Mouse (Mus musculus) ZHBTc4 (cell line): Measurements from ENCODE around the gene Il11ra1.
"Not testable (repeated sequence)": the region's sequence is repeated elsewhere in the genome, so short reads cannot be mapped to it uniquely, and the experiment has no call there.

ENCODE experiments used
- DNase-seq: peaks from one replicate; pipeline ENCODE4 v3.0.0-alpha.2; 2011; ENCODE audit warnings: low read depth, low spot score

Il11ra1 gene

DNA sequence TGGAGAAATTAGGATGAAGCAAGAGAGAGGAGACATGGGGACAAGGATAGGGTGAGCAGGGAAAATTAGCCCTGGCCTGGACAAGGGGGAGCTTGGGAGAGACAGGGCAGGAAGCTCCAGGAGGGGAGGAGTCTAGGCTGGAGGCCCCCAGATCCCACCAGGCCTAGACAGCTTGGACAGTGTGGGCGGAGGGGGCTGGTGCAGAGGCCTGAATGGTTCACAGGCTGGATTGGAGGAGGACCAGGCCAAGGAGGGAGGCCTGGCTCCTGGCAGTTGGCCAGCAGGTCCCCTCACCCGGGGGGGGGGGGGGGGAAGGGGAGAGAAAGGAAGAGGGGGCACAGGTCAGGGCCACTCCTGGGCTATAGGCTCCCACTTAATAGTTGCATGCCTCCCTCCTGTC lies 20.5 kb upstream of the Il11ra1 start:
- DNase-seq, result no peak

DNA sequence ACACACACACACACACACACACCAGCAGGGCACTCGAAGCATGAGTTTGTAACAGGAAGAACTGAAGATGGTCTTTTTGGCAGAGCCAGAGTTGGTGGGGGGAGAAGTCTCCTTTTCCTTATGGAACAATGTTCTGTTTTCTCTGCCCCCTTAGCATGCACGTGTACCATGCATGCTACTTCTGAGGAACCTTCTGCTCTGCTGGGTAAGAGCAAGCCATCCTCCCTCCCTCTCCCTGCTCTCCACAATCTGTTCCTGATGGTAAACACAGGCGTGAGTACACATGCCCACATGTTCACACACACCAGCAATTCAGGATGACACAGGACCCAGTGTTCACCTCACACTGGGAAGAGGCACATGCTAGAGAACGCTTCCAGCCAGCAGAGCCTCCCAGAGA lies 18.6 kb upstream of the Il11ra1 start:
- no peak for DNase-seq

- no peak for DNase-seq
Observed at GRCm38 (mm10) chr4:41681947-41682346, 17.8 kb upstream of the Il11ra1 start.

DNA sequence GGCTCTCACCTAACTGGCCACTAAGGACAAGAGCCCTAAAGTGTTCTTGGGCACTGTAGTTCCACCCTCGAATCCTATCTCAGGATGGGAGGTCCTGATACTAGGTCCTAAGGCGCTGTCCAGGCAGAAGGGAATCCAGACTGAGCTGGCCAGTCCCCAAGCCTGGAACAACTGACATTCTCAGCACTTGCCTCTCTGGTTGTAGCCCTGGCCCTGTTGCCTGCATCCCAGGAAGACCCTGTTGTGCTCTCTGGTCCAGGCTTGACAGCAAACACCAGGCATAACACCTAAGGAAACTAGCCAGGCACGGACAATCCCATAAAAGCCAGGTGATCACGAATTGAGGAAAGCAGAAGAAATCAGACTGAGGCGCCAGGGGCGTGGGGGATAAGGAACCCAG lies 17.0 kb upstream of the Il11ra1 start:
- DNase-seq, result no peak

DNA sequence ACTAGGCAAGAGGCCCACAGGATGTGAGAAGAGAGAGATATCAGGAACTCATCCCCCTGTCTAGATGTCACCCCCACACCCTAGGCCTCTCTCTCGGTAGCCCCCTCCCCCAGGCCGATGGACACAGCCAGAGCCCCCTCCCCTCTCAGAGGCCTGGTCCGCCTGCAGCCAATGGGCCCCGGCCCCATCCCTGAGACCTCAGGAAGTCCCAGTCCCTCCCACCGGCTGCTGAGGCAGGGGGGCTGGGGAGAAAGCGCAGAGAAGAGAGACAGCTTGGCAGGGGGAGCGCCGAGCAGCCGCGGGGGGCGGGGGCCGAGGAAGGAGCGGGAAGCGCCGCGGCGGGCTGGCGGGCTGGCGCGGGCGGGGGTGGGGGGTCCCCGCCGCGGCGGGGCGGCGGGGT lies 16.5 kb upstream of the Il11ra1 start:
- not testable (repeated sequence) for DNase-seq

GRCm38 (mm10) chr4:41684131-41684930 lies 15.5 kb upstream of the Il11ra1 start:
- DNase-seq, result not testable (repeated sequence)

DNA sequence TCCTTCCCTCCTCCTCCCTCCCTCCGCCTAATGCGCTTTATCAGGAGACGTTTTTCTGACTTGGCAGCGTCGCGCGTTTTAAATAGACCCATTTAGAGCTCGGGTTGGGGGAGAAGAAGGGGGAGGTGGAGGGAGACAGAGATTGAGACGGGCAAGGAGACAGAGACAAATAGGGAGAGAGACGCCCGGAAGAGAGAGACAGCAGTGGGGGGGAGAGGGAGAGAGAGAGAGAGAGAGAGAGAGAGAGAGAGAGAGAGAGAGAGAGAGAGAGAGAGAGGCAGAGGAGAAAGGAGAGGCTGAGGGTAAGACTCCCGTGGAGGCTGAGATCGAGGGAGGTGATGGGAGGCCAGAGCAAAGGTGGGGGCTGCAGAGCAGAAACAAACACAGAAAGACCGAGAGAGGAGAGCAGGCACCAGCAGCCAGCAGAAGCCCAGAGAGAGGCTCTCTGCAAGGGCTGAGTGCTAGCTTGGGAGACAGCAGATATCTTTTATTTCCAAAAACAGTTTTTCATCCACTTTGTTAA lies 14.8 kb upstream of the Il11ra1 start:
- not testable (repeated sequence) for DNase-seq

DNA sequence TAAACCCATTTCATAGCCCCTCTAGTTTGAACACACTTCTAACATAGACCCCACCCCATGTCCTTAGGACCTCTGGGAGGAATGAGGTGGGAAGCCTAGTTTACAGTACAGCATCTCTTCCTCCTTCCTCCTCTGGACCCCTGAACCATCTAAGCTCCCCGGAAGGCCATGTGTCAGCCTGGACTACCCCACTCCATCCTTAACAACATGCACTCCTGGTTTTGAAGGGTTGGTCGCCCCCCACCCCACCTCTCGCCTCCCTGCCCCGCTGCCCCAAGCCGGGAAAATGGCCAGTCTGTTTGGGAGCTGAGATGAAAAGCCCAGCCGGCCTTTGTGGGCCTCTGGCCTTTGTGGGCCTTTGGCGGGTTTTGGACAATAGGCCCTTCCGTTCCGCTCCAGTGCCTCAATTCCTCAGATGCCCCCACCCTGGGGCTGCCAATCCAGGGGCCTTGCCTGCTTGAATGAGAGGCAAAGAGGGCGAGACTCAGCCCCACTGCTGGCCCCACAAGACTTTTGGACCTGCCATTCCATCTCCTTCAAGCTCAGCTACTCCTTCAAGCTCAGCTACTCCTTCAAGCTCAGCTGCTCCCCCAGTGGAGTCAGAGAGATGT lies 13.8 kb upstream of the Il11ra1 start:
- DNase-seq, result not testable (repeated sequence)

GRCm38 (mm10) chr4:41688562-41688961 lies 11.2 kb upstream of the Il11ra1 start:
- not testable (repeated sequence) for DNase-seq

GRCm38 (mm10) chr4:41690014-41690413 lies 9.8 kb upstream of the Il11ra1 start:
- not testable (repeated sequence) for DNase-seq

GRCm38 (mm10) chr4:41693511-41693910 lies 6.3 kb upstream of the Il11ra1 start:
- not testable (repeated sequence) for DNase-seq

DNA sequence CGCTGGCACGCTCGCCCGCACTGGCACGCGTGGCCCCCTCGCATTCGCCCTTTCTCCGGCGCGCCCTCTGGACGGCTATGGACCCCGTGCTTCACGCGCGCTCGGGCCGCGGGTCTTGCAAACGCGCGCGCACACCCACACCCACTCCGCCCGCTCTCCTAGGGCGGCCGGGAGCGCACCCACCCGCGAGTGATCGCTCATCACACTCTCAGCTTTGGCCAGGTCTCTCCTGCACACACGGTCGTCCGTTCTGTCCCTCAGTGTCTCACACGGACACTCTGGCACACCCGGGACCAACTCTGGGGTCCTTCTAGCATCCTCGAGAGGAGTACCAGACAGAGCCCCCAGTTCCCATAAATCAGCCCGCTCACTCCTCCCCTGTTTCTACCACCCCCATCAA lies 4.0 kb upstream of the Il11ra1 start:
- DNase-seq, result not testable (repeated sequence)

- DNase-seq, result not testable (repeated sequence)
Observed at GRCm38 (mm10) chr4:41696452-41696851, 3.3 kb upstream of the Il11ra1 start.

DNA sequence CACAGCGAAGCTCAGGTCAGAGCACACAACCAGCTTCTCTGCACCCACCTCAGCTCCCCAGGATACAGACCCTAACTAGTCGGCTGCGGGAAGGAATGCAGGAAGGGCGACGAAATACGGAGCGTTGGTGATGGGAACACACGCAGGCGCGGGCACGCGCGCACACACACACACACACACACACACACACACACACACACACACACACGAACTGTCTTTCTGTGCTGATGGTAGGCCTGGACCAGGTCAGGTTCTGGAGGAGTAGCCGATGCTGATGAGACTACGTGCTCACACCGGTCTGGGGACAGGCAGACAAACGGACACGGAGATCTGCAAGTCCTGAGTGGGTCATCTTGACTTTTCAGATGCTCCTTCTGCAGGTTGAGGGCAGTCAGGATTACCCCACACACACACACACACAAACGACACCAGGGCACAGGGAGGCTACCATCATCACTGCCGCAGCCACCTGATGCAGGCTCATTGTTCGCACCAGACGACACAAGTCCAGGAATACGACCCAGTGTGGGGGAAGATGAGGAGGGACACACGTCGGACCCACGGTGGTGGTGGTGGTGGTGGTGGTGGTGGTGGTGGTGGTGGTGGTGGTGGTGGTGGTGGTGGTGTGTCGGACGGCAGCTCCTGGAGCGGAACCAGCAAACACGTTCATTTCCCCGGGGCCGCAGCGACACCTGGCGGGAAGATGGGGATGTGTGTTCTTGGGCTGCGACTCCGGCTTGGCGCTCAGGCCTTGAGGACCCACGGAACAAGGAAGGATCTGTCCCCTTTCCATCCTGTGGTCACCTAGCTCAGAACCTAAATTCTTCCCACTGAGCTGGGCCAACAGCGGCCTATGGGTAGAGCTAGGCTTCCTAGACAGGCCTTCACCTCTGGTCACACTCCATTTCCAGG lies 2.6 kb upstream of the Il11ra1 start, which contains the start of gene Cntfr:
Gene Cntfr (minus strand): TSS at position 160 of the 912 bp plus-strand sequence.
- peak; percentile 80 for DNase-seq

DNA sequence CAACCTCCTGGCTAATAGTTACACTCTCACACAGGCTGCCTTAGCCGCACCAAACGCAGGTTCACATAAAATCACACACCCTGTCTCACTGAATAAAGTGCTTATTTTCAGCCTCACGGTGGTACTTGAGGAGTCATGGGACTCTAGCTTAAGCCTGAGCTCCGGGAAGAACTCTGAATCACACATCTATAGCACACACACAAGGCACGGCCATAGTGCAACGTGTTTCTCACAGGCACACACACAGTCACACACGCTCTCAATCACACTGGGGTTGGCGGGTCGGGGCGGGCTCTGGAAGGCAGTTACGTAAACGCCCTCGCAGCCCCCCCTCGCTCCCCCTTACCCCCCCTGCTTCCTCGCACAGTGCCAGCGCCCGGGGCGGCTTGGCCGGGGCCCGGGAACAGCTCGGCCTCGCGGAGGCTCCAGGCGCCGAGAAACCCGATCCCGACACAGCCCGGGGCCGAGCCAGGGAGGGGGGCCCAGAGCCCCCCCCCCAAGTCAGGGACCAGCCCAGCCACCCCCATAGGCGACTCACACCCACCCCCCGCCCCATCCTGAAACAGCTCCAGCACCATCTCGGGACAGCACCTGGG lies 1.3 kb upstream of the Il11ra1 start:
- not testable (repeated sequence) for DNase-seq

DNA sequence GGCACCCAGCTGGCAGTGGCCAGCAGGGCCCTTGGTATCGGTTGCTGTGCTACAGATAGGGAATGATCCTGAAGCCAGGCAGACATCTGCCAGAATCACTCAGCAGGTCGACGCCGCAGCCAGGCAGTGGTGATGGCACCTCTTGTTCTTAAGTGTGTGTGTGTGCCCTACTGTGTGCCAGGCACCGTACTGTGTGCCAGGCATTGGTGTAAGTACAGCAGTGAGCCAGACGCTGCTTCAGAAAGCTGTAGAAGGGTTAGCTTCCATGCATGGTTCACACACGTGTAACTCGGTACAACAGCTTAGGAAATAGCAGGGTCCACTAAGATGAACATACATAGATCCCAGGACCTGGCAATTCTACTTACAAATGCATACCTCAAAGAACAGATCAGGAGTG lies 435 bp downstream of the Il11ra1 start:
- DNase-seq, result not testable (repeated sequence)

- not testable (repeated sequence) for DNase-seq
Observed at GRCm38 (mm10) chr4:41702226-41702625, 2.4 kb downstream of the Il11ra1 start.

- DNase-seq, result peak; percentile 57
Observed at GRCm38 (mm10) chr4:41704651-41705050, 4.9 kb downstream of the Il11ra1 start.

GRCm38 (mm10) chr4:41705922-41706754 lies 6.3 kb downstream of the Il11ra1 start:
- no peak for DNase-seq

DNA sequence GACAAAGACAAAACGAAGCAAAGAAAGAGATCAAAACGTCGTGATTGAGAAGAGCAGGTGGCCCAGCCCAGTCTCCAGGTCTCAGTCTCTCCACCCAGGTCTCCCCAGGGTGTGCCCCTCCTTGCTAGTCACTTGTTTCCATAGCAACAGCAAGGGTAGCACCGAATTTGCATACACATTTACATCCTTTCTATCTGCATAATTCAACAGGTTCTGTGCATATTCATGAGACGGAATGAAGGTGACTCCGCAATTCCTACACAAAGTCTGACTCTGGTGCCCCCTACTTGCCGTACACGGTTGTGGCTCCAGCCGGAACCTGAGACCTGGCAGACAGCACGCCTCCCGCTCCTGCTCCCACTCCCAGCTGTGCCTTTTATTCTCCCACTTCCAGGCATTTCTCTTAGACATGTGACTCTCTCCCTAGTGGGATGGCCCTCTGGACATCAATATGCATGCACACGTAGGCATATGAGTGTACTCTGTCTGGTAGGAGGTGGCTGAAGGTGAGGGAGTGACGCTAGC lies 7.3 kb downstream of the Il11ra1 start:
- peak; percentile 95 for DNase-seq
